Mouse (Mus musculus) liver, adult 2 months (tissue): Measurements from ENCODE around the gene Krtap6-2. TPM values are rescaled to one million over a fixed set of nuclear protein-coding genes. Genes with fewer than 3 reads are reported as not detected.

ENCODE experiments used
- DNase-seq: peaks from one replicate; pipeline ENCODE4 v3.0.0-alpha.2; 2011; ENCODE audit warnings: low read depth, low spot score; ENCODE audit errors: extremely low read depth
- H3K27ac ChIP-seq: fragments of 200-500 bp; replicated peaks from 2 replicates; pipeline ENCODE4 v1.5.1; 2012; ENCODE audit warnings: low read depth, mild to moderate bottlenecking, control low read depth, inconsistent platforms, low read length; ENCODE audit not compliant: insufficient read depth
- H3K27me3 ChIP-seq: fragments of 200-500 bp; 2 replicates; pipeline ENCODE4 v1.6.1; 2012; ENCODE audit warnings: mild to moderate bottlenecking, moderate library complexity, low read length, inconsistent platforms; ENCODE audit not compliant: control insufficient read depth, insufficient read depth
- H3K36me3 ChIP-seq: fragments of 200-500 bp; 2 replicates; pipeline ENCODE4 v1.6.1; 2012; ENCODE audit warnings: low read length, inconsistent platforms; ENCODE audit not compliant: control insufficient read depth, insufficient read depth
- H3K4me1 ChIP-seq: fragments of 200-500 bp; 2 replicates; pipeline ENCODE4 v1.6.1; 2011; ENCODE audit warnings: low read length; ENCODE audit not compliant: control insufficient read depth, insufficient read depth
- H3K4me3 ChIP-seq: fragments of 200-500 bp; 2 replicates; pipeline ENCODE4 v1.5.1; 2011; ENCODE audit warnings: low read depth, mild to moderate bottlenecking, control low read depth, low read length, moderate library complexity; ENCODE audit not compliant: insufficient read depth
- H3K79me2 ChIP-seq: fragments of 200-500 bp; 2 replicates; pipeline ENCODE4 v1.6.1; 2012; ENCODE audit warnings: inconsistent platforms, mild to moderate bottlenecking, low read length, moderate library complexity; ENCODE audit not compliant: control insufficient read depth, insufficient read depth
- H3K9ac ChIP-seq: fragments of 200-500 bp; 2 replicates; pipeline ENCODE4 v1.6.1; 2012; ENCODE audit warnings: low read depth, mild to moderate bottlenecking, control low read depth, inconsistent platforms, low read length
- CTCF ChIP-seq: fragments of 200-500 bp; IDR thresholded peaks from 2 replicates; pipeline ENCODE4 v1.5.1; 2011; ENCODE audit warnings: low read depth, low read length, control low read depth
- POLR2A ChIP-seq: fragments of 200-500 bp; IDR thresholded peaks from 2 replicates; pipeline ENCODE4 v1.6.1; 2011; ENCODE audit warnings: low read length, control low read depth; ENCODE audit not compliant: insufficient read depth; ENCODE audit errors: extremely low read depth
- WGBS: fragments of 180-500 bp; shearing (Covaris S2); methylation state at CpG from one replicate; pipeline ENCODE4 v1.1.7; 2018; 5-methylcytosine and 5-hydroxymethylcytosine counted together
- polyA plus RNA-seq: library from polyadenylated mRNA; depleted of rRNA; stranded (reverse); fragments of >200 nt; gene quantifications from 2 replicates; pipeline ENCODE4 v1.2.3, GENCODE M21; 2012; rRNA removed
- total RNA-seq: library from RNA; depleted of rRNA; stranded (reverse); fragments of >200 nt; gene quantifications from 2 replicates; pipeline ENCODE4 v1.2.3, GENCODE M21; 2014; rRNA removed

Krtap6-2 gene
- not detected in 2 replicates for total RNA-seq
- polyA plus RNA-seq: not detected in 2 replicates

DNA sequence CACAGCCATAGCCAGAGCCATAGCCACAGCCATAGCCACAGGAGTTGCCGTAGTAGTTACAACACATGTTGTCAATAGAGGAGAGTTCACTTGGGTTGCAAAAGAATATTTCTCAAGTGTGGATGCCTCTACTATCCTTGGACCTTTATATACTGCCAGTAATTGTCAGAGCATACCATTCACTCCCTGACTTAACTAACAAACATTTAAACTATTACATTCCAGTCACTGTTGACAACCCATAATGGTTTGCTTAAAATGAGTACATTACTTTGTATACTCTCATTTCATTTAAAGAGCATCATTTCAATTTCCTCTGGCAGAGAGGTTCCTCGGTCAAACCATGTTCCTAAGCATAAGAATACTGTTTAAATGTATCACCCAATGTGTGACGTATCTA lies at the start of gene Krtap6-2:
Krtap6-2 (minus strand) TSS at position 101 of the 400 bp plus-strand sequence.
- H3K4me3 ChIP-seq: no peak within 1 kb of the TSS
- H3K36me3 ChIP-seq: no peaks in the 10 kb centered on the region
- no peaks in the 10 kb centered on the region for H3K4me1 ChIP-seq
- no peak within 1 kb of the TSS for H3K9ac ChIP-seq
- no peaks in the 10 kb centered on the region for H3K27me3 ChIP-seq
- H3K27ac ChIP-seq: no peak within 1 kb of the TSS
- TF ChIP-seq CTCF: no peak
- TF ChIP-seq POLR2A: no peak
- 87% methylated on average over 3 of the region's 3 CpGs for WGBS
- no peak for DNase-seq
- H3K79me2 ChIP-seq: no peaks in the 10 kb centered on the region

DNA sequence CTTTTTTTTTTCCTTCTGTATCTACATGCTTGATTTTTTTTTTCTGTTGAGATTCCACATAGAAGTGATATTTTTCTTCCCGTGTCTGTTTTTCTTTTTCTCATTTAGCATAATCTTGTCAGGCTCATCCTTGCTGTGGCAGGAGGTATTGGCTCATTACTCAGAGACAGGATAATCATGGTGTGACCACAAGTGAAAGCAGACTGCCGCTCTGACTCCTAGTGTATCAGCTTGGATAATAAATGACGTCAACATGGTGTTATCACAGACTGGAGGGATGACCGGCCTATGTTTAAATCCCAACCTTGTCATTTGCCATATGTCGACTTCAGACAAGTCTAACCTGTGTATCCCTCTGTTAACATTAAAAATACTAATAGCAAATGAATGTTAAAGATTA lies 41.3 kb upstream of the Krtap6-2 start:
- no peak overlapping the region for H3K9ac ChIP-seq
- H3K36me3 ChIP-seq: no peaks in the 10 kb centered on the region
- H3K79me2 ChIP-seq: no peaks in the 10 kb centered on the region
- no peak overlapping the region for H3K27ac ChIP-seq
- no peaks in the 10 kb centered on the region for H3K4me1 ChIP-seq
- H3K4me3 ChIP-seq: no peak overlapping the region
- no peak for DNase-seq
- TF ChIP-seq CTCF: no peak
- TF ChIP-seq POLR2A: no peak
- WGBS: 71% methylated on average over 5 of the region's 5 CpGs
- no peaks in the 10 kb centered on the region for H3K27me3 ChIP-seq

DNA sequence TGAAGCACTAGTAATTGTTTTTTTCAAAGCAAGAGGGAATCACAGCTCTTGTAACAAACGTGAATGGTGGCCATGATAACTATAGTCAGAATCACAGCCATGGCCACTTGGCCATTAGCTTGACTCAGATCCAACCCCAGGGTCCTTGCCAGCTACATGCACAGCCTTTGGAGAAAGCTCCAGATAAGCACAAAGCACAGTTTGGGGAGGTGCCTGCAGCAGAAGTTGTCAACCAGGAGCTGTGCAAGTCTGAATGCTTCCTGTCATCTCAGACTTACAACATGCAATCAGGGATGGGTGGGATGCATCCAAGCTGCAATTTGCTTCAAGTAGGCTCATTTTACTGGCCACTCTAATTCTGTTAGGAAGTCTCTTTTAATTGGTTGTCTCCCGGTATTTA lies 9.7 kb upstream of the Krtap6-2 start:
- H3K9ac ChIP-seq: no peak overlapping the region
- H3K36me3 ChIP-seq: no peaks in the 10 kb centered on the region
- H3K27me3 ChIP-seq: no peaks in the 10 kb centered on the region
- 66% methylated on average over 2 of the region's 2 CpGs for WGBS
- H3K79me2 ChIP-seq: no peaks in the 10 kb centered on the region
- no peak for TF ChIP-seq CTCF
- TF ChIP-seq POLR2A: no peak
- DNase-seq: no peak
- H3K4me1 ChIP-seq: no peaks in the 10 kb centered on the region
- no peak overlapping the region for H3K4me3 ChIP-seq
- no peak overlapping the region for H3K27ac ChIP-seq

DNA sequence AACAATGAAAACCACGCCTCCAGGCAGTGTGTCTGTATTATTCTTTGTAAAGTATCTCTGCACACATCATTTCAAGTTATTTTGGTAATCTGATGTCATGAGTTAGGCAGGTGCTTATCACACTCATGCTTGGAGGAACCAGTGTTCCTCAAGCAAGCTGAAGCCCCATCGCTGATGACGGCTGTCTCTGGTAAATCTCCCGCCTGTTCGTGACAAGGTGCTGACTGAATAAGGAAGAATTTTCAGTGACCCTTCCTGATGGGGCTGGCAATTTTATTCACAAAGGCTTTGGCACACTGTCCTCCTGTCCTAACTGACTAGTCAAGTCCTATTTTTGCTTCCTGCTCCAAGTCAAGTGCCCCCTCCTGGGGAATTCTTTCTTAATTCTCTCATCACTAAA lies 5.4 kb upstream of the Krtap6-2 start:
- no peaks in the 10 kb centered on the region for H3K27me3 ChIP-seq
- no peak overlapping the region for H3K4me3 ChIP-seq
- no peaks in the 10 kb centered on the region for H3K4me1 ChIP-seq
- DNase-seq: no peak
- no peaks in the 10 kb centered on the region for H3K36me3 ChIP-seq
- H3K79me2 ChIP-seq: no peaks in the 10 kb centered on the region
- H3K9ac ChIP-seq: no peak overlapping the region
- no peak overlapping the region for H3K27ac ChIP-seq
- TF ChIP-seq CTCF (no peak), POLR2A (no peak)
- WGBS: 86% methylated on average over 5 of the region's 5 CpGs

DNA sequence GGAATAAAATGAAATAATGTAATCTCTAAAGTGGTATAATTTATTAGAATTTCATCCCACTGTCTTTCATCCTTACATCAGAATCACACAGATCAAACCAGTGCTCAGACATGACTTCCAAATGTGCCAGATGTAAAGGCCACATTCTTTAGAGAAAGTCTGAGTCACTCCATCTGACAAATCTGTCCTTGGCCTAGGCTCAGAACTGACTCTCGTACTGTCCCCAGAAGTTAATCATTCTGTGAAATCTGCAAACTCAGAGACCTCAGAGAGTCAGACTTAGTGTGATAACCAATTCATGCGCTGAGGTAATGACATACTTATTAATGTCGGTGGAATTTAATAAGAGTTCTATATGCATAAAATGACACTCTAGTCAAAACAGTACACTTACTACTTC lies 3.6 kb downstream of the Krtap6-2 start:
- H3K79me2 ChIP-seq: no peaks in the 10 kb centered on the region

DNA sequence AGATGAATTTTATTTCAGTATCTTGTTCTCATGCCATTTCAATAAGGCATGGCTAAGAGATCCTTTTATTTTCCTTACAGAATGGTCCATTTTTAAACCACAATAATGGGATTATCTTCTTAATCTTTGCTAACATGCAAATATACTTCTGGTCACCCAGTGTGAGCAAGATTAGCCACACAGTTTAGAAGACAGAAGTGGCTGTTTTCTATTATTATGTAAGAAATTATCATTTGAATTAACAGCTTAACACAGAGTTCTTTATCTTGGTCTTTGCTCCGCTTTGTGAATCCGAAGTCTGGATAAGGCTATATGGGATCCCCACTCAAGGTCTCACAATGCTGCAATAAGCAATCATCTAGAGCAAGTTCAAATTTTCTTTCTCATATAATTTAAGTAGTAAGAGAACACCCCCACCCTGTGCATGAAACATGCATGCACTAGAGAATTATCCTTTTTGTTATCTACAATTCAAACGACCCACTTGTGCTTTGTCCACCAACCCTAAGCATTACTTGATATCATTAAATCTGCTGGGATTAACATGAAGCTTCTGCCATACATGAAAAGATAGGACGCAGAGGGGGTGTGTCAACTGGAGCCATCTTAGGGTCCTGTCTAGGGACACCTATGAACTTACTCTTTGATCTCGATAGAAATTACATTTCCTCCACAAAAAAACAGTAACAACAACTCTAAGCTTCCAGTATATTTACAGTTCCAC lies 9.4 kb downstream of the Krtap6-2 start:
- TF ChIP-seq CTCF (no peak), POLR2A (no peak)
- 73% methylated on average over 5 of the region's 5 CpGs for whole genome bisulfite sequencing
- no peak for DNase-seq
- no peaks in the 10 kb centered on the region for H3K79me2 ChIP-seq
- H3K4me3 ChIP-seq: no peak overlapping the region
- no peak overlapping the region for H3K27ac ChIP-seq
- no peaks in the 10 kb centered on the region for H3K27me3 ChIP-seq
- H3K36me3 ChIP-seq: no peaks in the 10 kb centered on the region
- H3K9ac ChIP-seq: no peak overlapping the region
- H3K4me1 ChIP-seq: no peaks in the 10 kb centered on the region

More for the DNA sequence above, 3.6 kb downstream of the Krtap6-2 start:
- Histone ChIP-seq H3K27me3 (no peaks in the 10 kb centered on the region), H3K27ac (no peak overlapping the region), H3K9ac (no peak overlapping the region), H3K4me3 (no peak overlapping the region), H3K36me3 (no peaks in the 10 kb centered on the region), H3K4me1 (no peaks in the 10 kb centered on the region)
- no peak for DNase-seq
- WGBS: 75% methylated on average over 3 of the region's 3 CpGs
- TF ChIP-seq POLR2A (no peak), CTCF (no peak)
